Mouse (Mus musculus): ENCODE data around the gene Myh3. TPM values are rescaled to one million over a fixed set of nuclear protein-coding genes. Genes with fewer than 3 reads are reported as not detected.

Myh3 gene
- polyA plus RNA-seq, 1 experiment: 0.56 TPM

DNA sequence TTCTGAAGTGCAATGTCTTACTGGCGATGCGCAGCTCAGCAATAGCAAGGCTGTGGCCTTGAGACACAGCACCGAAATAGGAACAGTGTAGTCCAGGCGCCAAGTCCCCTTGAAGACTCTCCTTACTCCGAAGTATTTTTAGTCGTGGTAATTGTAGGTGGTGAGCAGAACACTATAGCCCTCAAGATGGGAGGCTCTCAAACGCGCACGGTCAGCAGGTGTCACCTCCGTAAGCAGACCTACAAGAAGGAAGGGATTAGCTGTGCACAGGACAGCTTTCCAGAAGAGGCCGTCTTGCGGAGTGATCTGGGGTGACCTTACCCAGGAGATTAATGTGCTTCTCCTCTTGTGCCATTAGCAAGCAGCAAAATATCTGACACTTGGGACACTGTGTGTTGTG, 36.8 kb downstream of the Myh3 start:
- Histone ChIP-seq H3K79me2 (ENCODE audit: control insufficient read depth, insufficient read depth) (no peaks in the 10 kb centered on the region), H3K4me3 (ENCODE audit: insufficient read depth, poor library complexity, severe bottlenecking) (no peak overlapping the region), H3K36me3 (ENCODE audit: control insufficient read depth, insufficient read depth) (no peaks in the 10 kb centered on the region), H3ac (ENCODE audit: control insufficient read depth, insufficient read length, low read depth) (no peak overlapping the region), H3K79me3 (ENCODE audit: low read depth) (no peaks in the 10 kb centered on the region), H3K27me3 (ENCODE audit: control insufficient read depth, insufficient read depth, insufficient read length) (peaks cover 11% of the 10 kb centered on the region)
- TF ChIP-seq CTCF (IDR thresholded peaks at IDR 0.05; ENCODE audit: control insufficient read depth, insufficient read depth, insufficient read length) (no peak), MYOD1 (IDR thresholded peaks at IDR 0.05; ENCODE audit: control insufficient read depth, insufficient read length, low read depth) (no peak), MYOG (IDR thresholded peaks at IDR 0.05; ENCODE audit: control insufficient read depth, extremely low read depth, insufficient read length) (no peak), FOSL1 (IDR thresholded peaks at IDR 0.05; ENCODE audit: insufficient read depth, low read length, poor library complexity, severe bottlenecking) (no peak), MAX (IDR thresholded peaks at IDR 0.05) (no peak)

DNA sequence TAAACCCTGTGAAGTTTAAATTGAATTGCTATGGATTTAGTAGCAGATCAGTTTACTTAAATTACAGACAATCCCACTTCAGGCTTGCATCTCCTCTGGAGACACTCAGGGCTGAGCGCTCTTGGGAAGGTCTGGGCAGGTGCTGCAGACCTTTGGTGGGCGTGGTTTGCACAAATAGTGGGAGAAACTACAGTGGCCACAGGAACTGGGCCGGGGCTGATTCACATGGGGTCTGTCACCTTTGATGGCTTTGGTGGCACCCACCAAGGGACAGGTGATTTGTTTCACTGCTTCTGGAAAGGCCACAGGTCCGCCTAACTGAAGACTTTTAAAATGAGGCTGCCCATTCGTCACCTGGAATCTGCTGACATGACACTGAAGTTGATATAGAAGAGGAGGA, 38.6 kb downstream of the Myh3 start:
- H3K79me2 ChIP-seq (ENCODE audit: control insufficient read depth, insufficient read depth): no peaks in the 10 kb centered on the region
- H3K27me3 ChIP-seq (ENCODE audit: control insufficient read depth, insufficient read depth, insufficient read length): peaks cover 11% of the 10 kb centered on the region
- TF ChIP-seq CTCF (IDR thresholded peaks at IDR 0.05; ENCODE audit: control insufficient read depth, insufficient read depth, insufficient read length) (no peak), CEBPB (IDR thresholded peaks at IDR 0.05; ENCODE audit: low read depth) (no peak), FOSL1 (IDR thresholded peaks at IDR 0.05; ENCODE audit: insufficient read depth, low read length, poor library complexity, severe bottlenecking) (no peak), MYOG (IDR thresholded peaks at IDR 0.05; ENCODE audit: control insufficient read depth, extremely low read depth, insufficient read length) (no peak)
- no peak overlapping the region for H3K4me3 ChIP-seq (ENCODE audit: insufficient read depth, poor library complexity, severe bottlenecking)
- H3K36me3 ChIP-seq (ENCODE audit: control insufficient read depth, insufficient read depth): no peaks in the 10 kb centered on the region
- no peaks in the 10 kb centered on the region for H3K79me3 ChIP-seq (ENCODE audit: low read depth)
- H3ac ChIP-seq (ENCODE audit: control insufficient read depth, insufficient read length, low read depth): no peak overlapping the region

DNA sequence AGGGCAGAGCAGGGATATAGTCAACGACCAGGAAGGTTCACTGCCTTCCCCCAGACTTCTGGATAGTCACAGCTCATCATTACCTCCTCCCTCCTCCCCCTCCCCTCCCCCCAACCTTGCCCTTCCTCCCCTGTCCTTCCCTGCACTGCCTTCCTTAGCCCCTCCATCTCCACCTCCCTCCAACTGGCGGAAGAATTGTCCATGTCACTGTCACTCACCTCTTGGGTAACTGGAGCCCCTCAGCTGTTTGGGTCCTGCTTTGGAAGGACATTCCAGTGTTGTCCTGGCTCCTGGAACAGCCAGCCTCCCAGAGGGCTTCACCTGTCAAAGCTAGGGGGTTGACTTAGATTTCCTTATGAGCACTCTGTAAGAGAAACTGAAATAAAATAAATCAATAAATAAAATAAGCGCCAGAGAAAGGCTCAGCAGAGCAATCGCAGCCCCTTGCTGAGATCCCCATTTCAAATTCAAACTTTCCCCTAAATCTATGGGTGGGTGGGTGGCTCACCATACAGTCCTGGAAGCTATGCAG, 41.5 kb downstream of the Myh3 start:
- Histone ChIP-seq H3K79me2 (ENCODE audit: control insufficient read depth, insufficient read depth) (no peaks in the 10 kb centered on the region), H3ac (ENCODE audit: control insufficient read depth, insufficient read length, low read depth) (no peak overlapping the region), H3K79me3 (ENCODE audit: low read depth) (no peaks in the 10 kb centered on the region), H3K36me3 (ENCODE audit: control insufficient read depth, insufficient read depth) (no peaks in the 10 kb centered on the region), H3K27me3 (ENCODE audit: control insufficient read depth, insufficient read depth, insufficient read length) (peaks cover 6% of the 10 kb centered on the region), H3K4me3 (ENCODE audit: insufficient read depth, poor library complexity, severe bottlenecking) (no peak overlapping the region)
- no peak for TF ChIP-seq MAX (IDR thresholded peaks at IDR 0.05)
- TF ChIP-seq USF1 (IDR thresholded peaks at IDR 0.05; ENCODE audit: low read depth): no peak
- TF ChIP-seq CEBPB (IDR thresholded peaks at IDR 0.05; ENCODE audit: low read depth): no peak
- no peak for TF ChIP-seq MYOG (IDR thresholded peaks at IDR 0.05; ENCODE audit: control insufficient read depth, extremely low read depth, insufficient read length)

DNA sequence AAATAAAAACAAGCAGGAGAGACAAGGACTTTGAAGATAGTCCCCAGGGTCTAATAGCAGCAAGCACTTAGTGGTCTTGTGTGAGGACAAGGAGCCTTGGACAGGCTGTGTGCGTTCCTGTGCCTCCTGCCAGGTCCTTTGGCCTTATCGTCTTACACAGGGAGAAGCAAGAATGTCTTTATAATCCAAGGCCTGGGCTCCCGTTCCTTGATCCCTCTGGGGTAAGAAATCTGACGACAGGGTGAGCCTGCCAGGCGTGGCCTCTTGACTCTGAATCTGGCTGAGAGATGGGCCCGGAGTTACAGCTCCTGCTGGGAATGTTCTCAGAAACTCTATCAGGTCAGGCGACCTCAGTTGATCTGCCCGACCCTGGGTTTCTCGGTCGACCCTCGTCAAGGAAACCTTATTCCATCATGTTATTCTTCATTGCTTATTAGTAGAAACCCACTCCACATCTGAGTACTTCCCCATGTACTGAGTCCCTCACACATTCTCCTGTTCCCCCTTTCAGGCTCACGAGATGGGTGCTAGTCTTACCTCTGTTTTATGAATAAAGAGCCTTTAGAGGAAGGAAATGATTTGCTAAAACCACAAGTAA, 42.7 kb downstream of the Myh3 start:
- no peak overlapping the region for H3ac ChIP-seq (ENCODE audit: control insufficient read depth, insufficient read length, low read depth)

DNA sequence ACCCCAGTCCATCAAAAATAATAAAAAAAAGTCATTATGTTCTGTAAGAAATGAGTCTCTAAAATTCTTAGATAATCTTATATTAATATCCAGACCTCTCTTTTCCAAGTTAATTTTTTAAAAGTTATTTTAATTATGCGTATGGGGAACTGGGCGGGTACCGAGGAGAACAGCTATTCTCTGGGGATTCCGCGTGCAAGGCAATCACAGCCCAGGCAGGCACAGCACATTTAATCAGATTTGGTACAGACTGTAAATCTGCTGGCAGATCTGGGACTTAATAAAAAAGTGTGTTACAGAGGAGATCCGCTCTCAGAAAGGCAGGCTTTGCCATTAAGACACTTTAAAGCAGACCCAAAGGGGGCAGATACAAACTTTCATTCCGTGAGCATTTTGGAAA, 46.8 kb downstream of the Myh3 start:
- Histone ChIP-seq H3K79me2 (ENCODE audit: control insufficient read depth, insufficient read depth) (no peaks in the 10 kb centered on the region), H3K79me3 (ENCODE audit: low read depth) (no peaks in the 10 kb centered on the region), H3K4me3 (ENCODE audit: insufficient read depth, poor library complexity, severe bottlenecking) (no peak overlapping the region), H3ac (ENCODE audit: control insufficient read depth, insufficient read length, low read depth) (no peak overlapping the region), H3K36me3 (ENCODE audit: control insufficient read depth, insufficient read depth) (no peaks in the 10 kb centered on the region), H3K27me3 (ENCODE audit: control insufficient read depth, insufficient read depth, insufficient read length) (no peaks in the 10 kb centered on the region)
- TF ChIP-seq MYOG (IDR thresholded peaks at IDR 0.05; ENCODE audit: control insufficient read depth, extremely low read depth, insufficient read length) (no peak), MAX (IDR thresholded peaks at IDR 0.05) (no peak), CTCF (IDR thresholded peaks at IDR 0.05; ENCODE audit: control insufficient read depth, insufficient read depth, insufficient read length) (no peak), CEBPB (IDR thresholded peaks at IDR 0.05; ENCODE audit: low read depth) (no peak), MYOD1 (IDR thresholded peaks at IDR 0.05; ENCODE audit: control insufficient read depth, insufficient read length, low read depth) (no peak), FOSL1 (IDR thresholded peaks at IDR 0.05; ENCODE audit: insufficient read depth, low read length, poor library complexity, severe bottlenecking) (no peak), USF1 (IDR thresholded peaks at IDR 0.05; ENCODE audit: low read depth) (no peak)

More for the DNA sequence above, 42.7 kb downstream of the Myh3 start:
- Histone ChIP-seq H3K4me3 (ENCODE audit: insufficient read depth, poor library complexity, severe bottlenecking) (no peak overlapping the region), H3K36me3 (ENCODE audit: control insufficient read depth, insufficient read depth) (no peaks in the 10 kb centered on the region), H3K79me3 (ENCODE audit: low read depth) (no peaks in the 10 kb centered on the region), H3K79me2 (ENCODE audit: control insufficient read depth, insufficient read depth) (no peaks in the 10 kb centered on the region), H3K27me3 (ENCODE audit: control insufficient read depth, insufficient read depth, insufficient read length) (no peaks in the 10 kb centered on the region)
- TF ChIP-seq CEBPB (IDR thresholded peaks at IDR 0.05; ENCODE audit: low read depth): no peak
- TF ChIP-seq CTCF (IDR thresholded peaks at IDR 0.05; ENCODE audit: control insufficient read depth, insufficient read depth, insufficient read length): no peak
- TF ChIP-seq MYOD1 (IDR thresholded peaks at IDR 0.05; ENCODE audit: control insufficient read depth, insufficient read length, low read depth): no peak
- TF ChIP-seq FOSL1 (IDR thresholded peaks at IDR 0.05; ENCODE audit: insufficient read depth, low read length, poor library complexity, severe bottlenecking): no peak
- no peak for TF ChIP-seq USF1 (IDR thresholded peaks at IDR 0.05; ENCODE audit: low read depth)
- no peak for TF ChIP-seq MAX (IDR thresholded peaks at IDR 0.05)
- no peak for TF ChIP-seq MYOG (IDR thresholded peaks at IDR 0.05; ENCODE audit: control insufficient read depth, extremely low read depth, insufficient read length)

DNA sequence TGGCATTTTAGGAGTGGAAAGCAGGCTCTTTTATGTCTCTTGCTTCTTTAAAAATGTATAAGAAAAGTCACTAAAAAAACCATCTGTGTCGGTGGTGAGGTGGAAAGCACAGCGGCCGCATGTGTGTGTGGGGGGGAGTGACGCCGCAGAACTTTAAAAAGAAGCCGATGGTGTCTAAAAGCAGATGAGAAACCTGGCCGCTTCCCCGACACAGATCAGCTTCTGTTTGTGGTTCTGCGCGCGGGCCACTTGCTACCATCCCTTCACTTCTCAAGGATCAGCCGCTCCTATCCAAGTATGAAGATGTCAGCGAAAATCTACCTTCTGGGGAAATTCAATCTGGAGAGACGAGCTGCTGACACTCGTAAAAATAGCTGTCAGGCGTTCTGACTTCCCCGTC, 47.3 kb downstream of the Myh3 start:
- H3K79me2 ChIP-seq (ENCODE audit: control insufficient read depth, insufficient read depth): no peaks in the 10 kb centered on the region
- no peak overlapping the region for H3K4me3 ChIP-seq (ENCODE audit: insufficient read depth, poor library complexity, severe bottlenecking)
- H3K79me3 ChIP-seq (ENCODE audit: low read depth): no peaks in the 10 kb centered on the region
- H3K36me3 ChIP-seq (ENCODE audit: control insufficient read depth, insufficient read depth): no peaks in the 10 kb centered on the region
- H3K27me3 ChIP-seq (ENCODE audit: control insufficient read depth, insufficient read depth, insufficient read length): no peaks in the 10 kb centered on the region
- TF ChIP-seq MAX (IDR thresholded peaks at IDR 0.05) (no peak), MYOD1 (IDR thresholded peaks at IDR 0.05; ENCODE audit: control insufficient read depth, insufficient read length, low read depth) (no peak), MYOG (IDR thresholded peaks at IDR 0.05; ENCODE audit: control insufficient read depth, extremely low read depth, insufficient read length) (no peak), CTCF (IDR thresholded peaks at IDR 0.05; ENCODE audit: control insufficient read depth, insufficient read depth, insufficient read length) (no peak), FOSL1 (IDR thresholded peaks at IDR 0.05; ENCODE audit: insufficient read depth, low read length, poor library complexity, severe bottlenecking) (no peak), CEBPB (IDR thresholded peaks at IDR 0.05; ENCODE audit: low read depth) (no peak), USF1 (IDR thresholded peaks at IDR 0.05; ENCODE audit: low read depth) (no peak)
- H3ac ChIP-seq (ENCODE audit: control insufficient read depth, insufficient read length, low read depth): no peak overlapping the region

Measured in C2C12 (cell line).